Mouse (Mus musculus): ENCODE data around the gene Lrrc66. TPM values are rescaled to one million over a fixed set of nuclear protein-coding genes. Genes with fewer than 3 reads are reported as not detected.

The Lrrc66 gene
- polyA plus RNA-seq, 1 experiment from 2014 or later = 0.11 TPM

GRCm38 (mm10) chr5:73572846-73573245 lies 59.5 kb downstream of the Lrrc66 start:
- H3K27me3 ChIP-seq (ENCODE audit: insufficient read depth, poor library complexity, severe bottlenecking) = no peaks in the 10 kb centered on the region
- no peaks in the 10 kb centered on the region for H3K36me3 ChIP-seq
- DNase-seq (ENCODE audit: low spot score) = no peak
- 90% methylated on average over 2 of the region's 2 CpGs for WGBS
- H3K4me1 ChIP-seq = no peaks in the 10 kb centered on the region
- H3K9me3 ChIP-seq = no peaks in the 10 kb centered on the region
- H3K4me3 ChIP-seq = no peak overlapping the region
- H3K27ac ChIP-seq = no peak overlapping the region

- no peaks in the 10 kb centered on the region for H3K9me3 ChIP-seq
- H3K36me3 ChIP-seq = no peaks in the 10 kb centered on the region
- WGBS = 87% methylated on average over 6 of the region's 6 CpGs
- H3K27ac ChIP-seq = no peak overlapping the region
- no peaks in the 10 kb centered on the region for H3K4me1 ChIP-seq
- DNase-seq (ENCODE audit: low spot score) = no peak
- H3K27me3 ChIP-seq (ENCODE audit: insufficient read depth, poor library complexity, severe bottlenecking) = no peaks in the 10 kb centered on the region
- H3K4me3 ChIP-seq = no peak overlapping the region
These were observed 60.8 kb downstream of the Lrrc66 start for GRCm38 (mm10) chr5:73571395-73572156.

GRCm38 (mm10) chr5:73569181-73569580 lies 63.1 kb downstream of the Lrrc66 start:
- Histone ChIP-seq H3K4me1 (no peaks in the 10 kb centered on the region), H3K27ac (no peak overlapping the region), H3K4me3 (no peak overlapping the region), H3K27me3 (ENCODE audit: insufficient read depth, poor library complexity, severe bottlenecking) (no peaks in the 10 kb centered on the region), H3K36me3 (no peaks in the 10 kb centered on the region), H3K9me3 (no peaks in the 10 kb centered on the region)
- DNase-seq (ENCODE audit: low spot score) = no peak
- WGBS = 84% methylated on average over 5 of the region's 5 CpGs

DNA sequence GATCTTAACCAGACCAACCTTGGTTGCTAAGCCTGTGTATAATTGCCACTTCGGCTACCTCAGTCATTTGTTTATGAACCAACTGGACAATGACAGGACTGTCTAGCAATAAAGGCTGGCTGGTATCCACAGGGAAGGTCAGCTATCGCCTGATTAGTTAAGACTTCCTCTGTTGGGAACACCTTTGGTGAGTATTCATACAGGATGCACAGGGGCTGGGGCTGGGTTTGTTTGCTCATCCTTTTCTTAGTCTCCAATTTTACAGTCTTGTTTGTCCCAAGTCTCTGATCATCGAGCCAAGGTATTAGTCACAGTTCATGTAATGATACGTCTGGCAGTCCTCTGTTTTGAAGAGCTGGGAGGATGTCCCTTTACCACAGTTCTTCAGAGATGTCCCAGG lies 65.4 kb downstream of the Lrrc66 start:
- Histone ChIP-seq H3K4me1 (no peaks in the 10 kb centered on the region), H3K9me3 (no peaks in the 10 kb centered on the region), H3K36me3 (no peaks in the 10 kb centered on the region), H3K4me3 (no peak overlapping the region), H3K27me3 (ENCODE audit: insufficient read depth, poor library complexity, severe bottlenecking) (no peaks in the 10 kb centered on the region), H3K27ac (no peak overlapping the region)
- DNase-seq (ENCODE audit: low spot score) = no peak
- 78% methylated on average over 4 of the region's 4 CpGs for WGBS

DNA sequence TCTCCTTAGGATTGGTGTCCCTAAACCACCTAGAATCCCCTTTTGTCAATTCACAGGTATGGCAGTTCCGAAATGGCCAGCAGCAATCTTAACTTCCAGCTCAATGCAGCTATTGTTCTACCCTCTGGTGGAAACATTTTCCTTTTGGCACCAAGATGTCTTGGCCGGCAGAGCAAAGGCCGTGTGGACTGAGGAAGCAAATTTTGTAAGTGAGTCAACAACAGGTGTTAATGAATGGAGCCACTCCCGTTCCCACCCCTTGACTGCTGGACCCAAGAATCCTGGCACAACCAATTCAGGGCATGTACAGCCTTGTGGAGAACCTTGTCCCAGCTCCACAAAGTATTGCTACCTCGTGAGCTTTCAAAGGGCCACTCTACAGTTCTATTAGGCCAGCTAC lies 66.2 kb downstream of the Lrrc66 start:
- 80% methylated on average over 5 of the region's 5 CpGs for WGBS

DNA sequence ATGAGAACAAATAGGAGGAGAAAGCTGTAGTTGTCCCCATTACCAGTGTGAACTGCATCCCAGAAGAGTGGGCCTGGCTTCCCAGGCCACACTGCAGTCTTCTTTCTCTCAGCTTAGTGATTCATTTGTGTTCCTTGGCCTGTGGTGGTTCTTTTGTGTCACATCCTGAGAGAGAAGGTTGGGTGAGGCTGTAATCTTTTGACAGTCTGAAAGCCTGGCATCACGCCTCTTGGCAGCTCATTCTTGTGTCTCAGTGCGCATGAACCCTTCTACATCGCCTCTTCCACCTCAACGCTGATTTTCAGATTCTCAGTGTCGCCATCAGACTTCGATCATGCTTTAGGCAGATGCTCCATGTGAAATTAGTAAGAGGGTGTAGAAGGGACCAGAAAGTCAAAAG lies 68.3 kb downstream of the Lrrc66 start:
- Histone ChIP-seq H3K27me3 (ENCODE audit: insufficient read depth, poor library complexity, severe bottlenecking) (no peaks in the 10 kb centered on the region), H3K36me3 (peaks cover 12% of the 10 kb centered on the region), H3K9me3 (no peaks in the 10 kb centered on the region), H3K27ac (no peak overlapping the region), H3K4me1 (no peaks in the 10 kb centered on the region), H3K4me3 (no peak overlapping the region)
- no peak for DNase-seq (ENCODE audit: low spot score)
- 89% methylated on average over 6 of the region's 6 CpGs for WGBS

More for the DNA sequence above, 66.2 kb downstream of the Lrrc66 start:
- Histone ChIP-seq H3K4me3 (no peak overlapping the region), H3K4me1 (no peaks in the 10 kb centered on the region), H3K36me3 (peaks cover 7% of the 10 kb centered on the region; the same call in 1 of the 2 replicates), H3K9me3 (no peaks in the 10 kb centered on the region), H3K27me3 (ENCODE audit: insufficient read depth, poor library complexity, severe bottlenecking) (no peaks in the 10 kb centered on the region), H3K27ac (no peak overlapping the region)
- DNase-seq (ENCODE audit: low spot score) = no peak

DNA sequence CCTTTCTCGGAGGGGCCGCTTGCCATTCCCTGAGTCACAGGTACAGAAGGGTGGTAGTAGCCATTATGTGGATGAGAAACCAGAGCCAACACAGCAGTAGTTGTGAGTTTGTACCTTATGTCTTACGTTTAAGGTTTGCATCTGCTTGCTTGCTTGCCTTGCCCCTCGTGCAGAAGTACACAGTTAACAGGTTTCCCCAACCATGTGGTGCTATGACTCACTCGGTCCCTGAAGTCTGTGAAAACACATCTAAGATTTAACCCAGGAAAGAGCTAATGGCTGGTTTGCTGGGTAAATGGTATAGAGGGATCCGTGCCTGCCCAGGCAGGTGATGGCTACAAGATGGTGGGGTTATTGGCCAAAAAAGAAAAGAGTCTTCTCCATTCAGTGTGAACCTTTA lies 73.6 kb downstream of the Lrrc66 start:
- WGBS = 86% methylated on average over 6 of the region's 6 CpGs
- H3K4me3 ChIP-seq = no peak overlapping the region
- H3K36me3 ChIP-seq = peaks cover 30% of the 10 kb centered on the region
- H3K27ac ChIP-seq = no peak overlapping the region
- H3K27me3 ChIP-seq (ENCODE audit: insufficient read depth, poor library complexity, severe bottlenecking) = no peaks in the 10 kb centered on the region
- no peak for DNase-seq (ENCODE audit: low spot score)
- H3K9me3 ChIP-seq = no peaks in the 10 kb centered on the region
- no peaks in the 10 kb centered on the region for H3K4me1 ChIP-seq

DNA sequence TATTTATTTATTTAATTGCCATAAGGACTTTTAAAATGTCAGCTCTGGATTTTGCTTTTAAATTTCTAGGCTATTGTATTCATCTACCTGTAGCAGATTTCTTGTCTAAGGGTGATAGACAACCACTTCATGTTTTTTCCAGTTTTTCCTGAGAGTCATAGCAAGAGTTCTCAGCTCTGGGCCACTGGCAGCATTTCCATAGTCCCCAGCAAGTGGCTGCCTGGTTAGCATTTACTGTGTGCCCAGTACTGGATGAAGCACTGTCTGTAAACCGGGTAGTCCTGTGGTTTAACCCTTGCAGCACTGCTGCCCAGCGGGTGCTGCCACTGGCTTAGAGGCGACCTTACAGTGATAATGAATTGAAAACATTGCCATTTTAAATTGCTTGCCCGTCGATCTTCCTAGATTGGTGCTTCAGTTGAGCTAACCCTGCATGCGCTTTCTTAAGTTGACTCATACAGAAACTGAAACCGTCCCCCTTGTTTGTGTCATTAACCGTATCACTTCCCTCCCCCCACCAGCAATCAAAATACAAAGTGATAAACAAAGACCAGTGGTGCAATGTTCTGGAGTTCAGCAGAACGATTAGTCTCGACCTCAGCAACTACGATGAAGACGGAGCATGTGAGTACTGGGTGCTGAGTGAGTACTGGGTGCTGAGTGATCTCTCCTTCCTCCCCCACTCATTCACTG lies 75.4 kb downstream of the Lrrc66 start:
- H3K27ac ChIP-seq = no peak overlapping the region
- no peaks in the 10 kb centered on the region for H3K27me3 ChIP-seq (ENCODE audit: insufficient read depth, poor library complexity, severe bottlenecking)
- DNase-seq (ENCODE audit: low spot score) = no peak
- no peaks in the 10 kb centered on the region for H3K9me3 ChIP-seq
- H3K36me3 ChIP-seq = peaks cover 36% of the 10 kb centered on the region
- 81% methylated on average over 12 of the region's 12 CpGs for WGBS
- no peaks in the 10 kb centered on the region for H3K4me1 ChIP-seq
- H3K4me3 ChIP-seq = no peak overlapping the region

Other genes starting within 250 kb of the Lrrc66 start
- 0.09 TPM in 1 of 2 replicates, not detected in the other for gene Cwh43, start 226.5 kb downstream of the Lrrc66 start, polyA plus RNA-seq (2016; fragmentation: Nextera tagmentation; extraction: Ambion mirVana)
- 18.3 and 20.4 TPM in 2 replicates for gene Dcun1d4, start 151.5 kb downstream of the Lrrc66 start, polyA plus RNA-seq (2016; fragmentation: Nextera tagmentation; extraction: Ambion mirVana)
- gene Sgcb, start 15.3 kb upstream of the Lrrc66 start, polyA plus RNA-seq (2016; fragmentation: Nextera tagmentation; extraction: Ambion mirVana) = 22.8 and 26.0 TPM in 2 replicates
- not detected in 2 replicates for gene Spata18, start 18.9 kb upstream of the Lrrc66 start, polyA plus RNA-seq (2016; fragmentation: Nextera tagmentation; extraction: Ambion mirVana)